Mouse (Mus musculus) megakaryocyte, embryonic 14.5 days (primary cell): ENCODE data around the gene Cyb5rl.

ENCODE experiments used
- FLI1 ChIP-seq: IDR thresholded peaks from 2 replicates; pipeline ENCODE4 v1.6.1; 2012; ENCODE audit warnings: low read length, inconsistent platforms, mixed read lengths
- GATA1 ChIP-seq: IDR thresholded peaks from 3 replicates; pipeline ENCODE4 v1.6.1; 2012; ENCODE audit warnings: mixed read lengths, low read length, inconsistent platforms, borderline replicate concordance

DNA sequence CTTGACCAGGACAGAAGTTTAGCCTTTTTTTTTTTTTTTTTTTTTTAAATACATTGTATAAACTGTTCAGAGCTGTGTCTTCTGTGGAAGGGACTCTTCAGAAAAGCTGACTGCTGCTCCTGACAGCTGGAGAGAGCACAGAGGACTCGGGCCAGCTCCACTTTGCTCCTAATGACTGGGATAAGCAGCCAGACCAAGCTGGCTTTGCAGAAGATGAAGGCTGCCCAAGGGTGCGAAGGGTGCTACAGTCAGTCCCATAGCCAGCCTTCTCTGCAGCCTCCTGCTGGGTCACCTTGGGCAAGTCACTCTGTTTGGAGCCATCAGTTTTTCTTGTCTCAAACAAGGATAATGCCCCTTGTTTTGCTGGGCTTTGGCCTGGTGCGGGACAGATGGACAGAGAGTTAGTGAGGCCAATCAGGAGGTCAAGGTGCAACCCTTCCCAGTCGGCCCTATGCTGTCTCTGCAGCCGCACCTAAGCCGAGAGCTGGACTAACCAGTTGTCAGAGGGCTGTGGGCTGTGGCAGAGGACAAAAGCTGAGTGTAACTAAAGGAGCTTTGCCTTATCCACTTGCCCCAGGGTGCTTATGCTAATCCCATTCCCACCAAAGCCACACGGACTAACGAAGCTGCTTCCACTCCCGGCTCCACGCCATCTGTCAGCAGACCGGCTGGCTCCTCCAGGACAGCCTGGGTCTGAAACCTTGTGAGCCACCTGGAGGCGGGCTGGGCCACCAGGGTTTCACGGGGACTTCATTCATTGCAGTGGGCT, 61.3 kb downstream of the Cyb5rl start:
- TF ChIP-seq GATA1 (no peak), FLI1 (no peak)
